Mouse (Mus musculus) lung, embryonic 14.5 days (tissue): ENCODE measurements around the gene Adcy2. TPM values are rescaled to one million over a fixed set of nuclear protein-coding genes. Genes with fewer than 3 reads are reported as not detected.

Experiments
- ATAC-seq: fragments of 200-750 bp; cut with Nextera tagmentation; 2 replicates; pipeline ENCODE4 v1.8.0; 2017; ENCODE audit warnings: mild to moderate bottlenecking, moderate TSS enrichment, moderate library complexity; ENCODE audit not compliant: insufficient read depth
- DNase-seq: peaks from one replicate; pipeline ENCODE4 v3.0.0-alpha.2; 2015
- H3K27ac ChIP-seq: fragments of 300-500 bp; sonication (generic); 2 replicates; pipeline ENCODE4 v1.5.1; 2014; ENCODE audit warnings: low read depth, mild to moderate bottlenecking, moderate library complexity
- H3K27me3 ChIP-seq: fragments of 300-500 bp; sonication (generic); 2 replicates; pipeline ENCODE4 v1.6.1; 2014; ENCODE audit warnings: low read length, control low read depth; ENCODE audit not compliant: insufficient read depth
- H3K36me3 ChIP-seq: fragments of 300-500 bp; sonication (generic); 2 replicates; pipeline ENCODE4 v1.6.1; 2014; ENCODE audit warnings: control low read depth; ENCODE audit not compliant: insufficient read depth
- H3K4me1 ChIP-seq: fragments of 300-500 bp; sonication (generic); 2 replicates; pipeline ENCODE4 v1.6.1; 2014; ENCODE audit warnings: antibody characterized with exemption, control low read depth; ENCODE audit not compliant: insufficient read depth
- H3K4me2 ChIP-seq: fragments of 300-500 bp; sonication (generic); 2 replicates; pipeline ENCODE4 v1.6.1; 2014; ENCODE audit warnings: mild to moderate bottlenecking
- H3K4me3 ChIP-seq: fragments of 300-500 bp; sonication (generic); 2 replicates; pipeline ENCODE4 v1.5.1; 2014; ENCODE audit warnings: low read depth, low read length
- H3K9ac ChIP-seq: fragments of 300-500 bp; sonication (generic); 2 replicates; pipeline ENCODE4 v1.6.1; 2014
- H3K9me3 ChIP-seq: fragments of 300-500 bp; sonication (generic); 2 replicates; pipeline ENCODE4 v1.6.1; 2016; ENCODE audit warnings: low read depth, low read length, control low read depth
- CTCF ChIP-seq: IDR thresholded peaks from 2 replicates; pipeline ENCODE4 v1.5.1; 2016; ENCODE audit warnings: antibody characterized with exemption, low read depth
- WGBS: fragments of 180-500 bp; shearing (Covaris S2); extraction: QIAGEN DNeasy Blood & Tissue Kit; methylation state at CpG from one replicate; pipeline ENCODE4 v1.1.7; 2014; 5-methylcytosine and 5-hydroxymethylcytosine counted together
- polyA plus RNA-seq: library from polyadenylated mRNA; unstranded; fragments of >200 nt; fragmentation: Nextera tagmentation; extraction: Ambion mirVana; gene quantifications from 2 replicates; pipeline ENCODE4 v1.2.1, GENCODE M21; 2014

Gene Adcy2
- polyA plus RNA-seq, 1 experiment from 2014 or later: 23.8 TPM

GRCm38 (mm10) chr13:68830030-68830759 is 169.1 kb downstream of the Adcy2 start:
- DNase-seq (no peak), ATAC-seq (no peak)
- no peak overlapping the region for H3K4me2 ChIP-seq
- H3K9me3 ChIP-seq: no peaks in the 10 kb centered on the region
- H3K27me3 ChIP-seq: no peaks in the 10 kb centered on the region
- WGBS: 76% methylated on average over 6 of the region's 6 CpGs
- H3K36me3 ChIP-seq: no peaks in the 10 kb centered on the region
- no peak overlapping the region for H3K9ac ChIP-seq
- H3K4me1 ChIP-seq: no peaks in the 10 kb centered on the region
- H3K4me3 ChIP-seq: no peak overlapping the region
- H3K27ac ChIP-seq: no peak overlapping the region
- no peak for TF ChIP-seq CTCF

GRCm38 (mm10) chr13:68828441-68828840 is 170.9 kb downstream of the Adcy2 start:
- H3K4me1 ChIP-seq: no peaks in the 10 kb centered on the region
- ATAC-seq: no peak
- H3K36me3 ChIP-seq: no peaks in the 10 kb centered on the region
- no peak for DNase-seq
- no peak for TF ChIP-seq CTCF
- H3K27me3 ChIP-seq: no peaks in the 10 kb centered on the region
- no peaks in the 10 kb centered on the region for H3K9me3 ChIP-seq
- WGBS: 67% methylated on average over 4 of the region's 4 CpGs
- no peak overlapping the region for H3K4me2 ChIP-seq
- no peak overlapping the region for H3K4me3 ChIP-seq
- no peak overlapping the region for H3K9ac ChIP-seq
- H3K27ac ChIP-seq: no peak overlapping the region

GRCm38 (mm10) chr13:68826461-68826860 is 172.9 kb downstream of the Adcy2 start:
- H3K9me3 ChIP-seq: no peaks in the 10 kb centered on the region
- no peak overlapping the region for H3K4me2 ChIP-seq
- WGBS: 92% methylated on average over 1 of the region's 1 CpGs
- no peaks in the 10 kb centered on the region for H3K36me3 ChIP-seq
- no peak overlapping the region for H3K27ac ChIP-seq
- no peaks in the 10 kb centered on the region for H3K27me3 ChIP-seq
- no peak for TF ChIP-seq CTCF
- no peak overlapping the region for H3K9ac ChIP-seq
- H3K4me1 ChIP-seq: peaks cover 1% of the 10 kb centered on the region; the same call in 1 of the 2 replicates
- ATAC-seq (no peak), DNase-seq (no peak)
- no peak overlapping the region for H3K4me3 ChIP-seq

GRCm38 (mm10) chr13:68820858-68821579 is 178.3 kb downstream of the Adcy2 start:
- 0 out of 2 replicates have a peak overlapping the region, but pooled peaks have one; percentile 7 for H3K4me2 ChIP-seq
- H3K36me3 ChIP-seq: no peaks in the 10 kb centered on the region
- no peaks in the 10 kb centered on the region for H3K9me3 ChIP-seq
- H3K4me3 ChIP-seq: no peak overlapping the region
- H3K9ac ChIP-seq: no peak overlapping the region
- no peaks in the 10 kb centered on the region for H3K27me3 ChIP-seq
- peak overlapping the region; percentile 90 for H3K27ac ChIP-seq
- peak; percentile 87 for ATAC-seq
- H3K4me1 ChIP-seq: peaks cover 5% of the 10 kb centered on the region
- DNase-seq: peak; percentile 95
- WGBS: 45% methylated on average over 13 of the region's 13 CpGs
- TF ChIP-seq CTCF: no peak

GRCm38 (mm10) chr13:68815704-68816477 is 183.4 kb downstream of the Adcy2 start:
- WGBS: 74% methylated on average over 4 of the region's 4 CpGs
- ATAC-seq (no peak), DNase-seq (no peak)
- H3K4me1 ChIP-seq: no peaks in the 10 kb centered on the region; the same call in none of the 2 replicates
- H3K9me3 ChIP-seq: no peaks in the 10 kb centered on the region
- no peaks in the 10 kb centered on the region for H3K27me3 ChIP-seq
- H3K9ac ChIP-seq: no peak overlapping the region
- H3K27ac ChIP-seq: no peak overlapping the region
- no peak for TF ChIP-seq CTCF
- no peak overlapping the region for H3K4me3 ChIP-seq
- no peak overlapping the region for H3K4me2 ChIP-seq
- no peaks in the 10 kb centered on the region for H3K36me3 ChIP-seq

- TF ChIP-seq CTCF: no peak
- Histone ChIP-seq H3K4me2 (no peak overlapping the region), H3K9me3 (no peaks in the 10 kb centered on the region), H3K9ac (no peak overlapping the region), H3K27ac (no peak overlapping the region), H3K4me1 (no peaks in the 10 kb centered on the region), H3K4me3 (no peak overlapping the region), H3K36me3 (no peaks in the 10 kb centered on the region), H3K27me3 (no peaks in the 10 kb centered on the region)
- DNase-seq: peak; percentile 14
- no peak for ATAC-seq
- 86% methylated on average over 3 of the region's 3 CpGs for WGBS
Measured at GRCm38 (mm10) chr13:68811185-68811584, 188.2 kb downstream of the Adcy2 start.

GRCm38 (mm10) chr13:68799777-68800176 is 199.6 kb downstream of the Adcy2 start:
- no peak for ATAC-seq
- H3K27me3 ChIP-seq: no peaks in the 10 kb centered on the region
- TF ChIP-seq CTCF: peak; percentile 41

More at GRCm38 (mm10) chr13:68799777-68800176, 199.6 kb downstream of the Adcy2 start:
- Histone ChIP-seq H3K4me1 (peaks cover 3% of the 10 kb centered on the region; the same call in 1 of the 2 replicates), H3K9ac (no peak overlapping the region), H3K4me3 (no peak overlapping the region), H3K27ac (no peak overlapping the region), H3K9me3 (no peaks in the 10 kb centered on the region), H3K36me3 (no peaks in the 10 kb centered on the region), H3K4me2 (no peak overlapping the region)
- peak; percentile 26 for DNase-seq
- WGBS: 57% methylated on average over 6 of the region's 6 CpGs
